Mouse (Mus musculus): ENCODE data around the gene Als2cr12.
"Not testable (repeated sequence)": the region's sequence is repeated elsewhere in the genome, so short reads cannot be mapped to it uniquely, and the experiment has no call there.

Gene Als2cr12

GRCm38 (mm10) chr1:58695810-58696209 lies at the start of gene Als2cr12:
TSS of gene Als2cr12 (minus strand) at chr1:58695989.
- not testable (repeated sequence) for DNase-seq (ENCODE audit: low spot score)

DNA sequence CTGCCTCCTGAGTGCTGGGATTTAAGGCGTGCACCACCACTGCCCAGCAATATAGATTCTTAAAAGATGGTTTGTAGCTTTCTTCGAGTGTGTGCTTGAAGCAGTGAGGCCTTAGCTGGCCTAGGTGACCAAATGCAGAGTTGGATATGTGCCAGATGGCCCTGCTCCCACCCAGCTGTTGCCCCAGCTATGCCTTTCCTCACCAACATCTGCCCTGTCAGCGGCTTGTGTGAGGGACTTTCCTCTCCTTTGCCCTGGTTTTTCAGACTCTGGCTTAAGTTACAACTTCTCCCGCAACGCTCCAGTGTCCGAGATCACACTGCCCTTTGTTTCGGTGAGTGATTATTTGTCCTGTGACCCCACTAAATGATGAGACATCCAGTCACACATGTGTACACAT lies 48.9 kb upstream of the Als2cr12 start:
- no peak for DNase-seq (ENCODE audit: low spot score)

DNA sequence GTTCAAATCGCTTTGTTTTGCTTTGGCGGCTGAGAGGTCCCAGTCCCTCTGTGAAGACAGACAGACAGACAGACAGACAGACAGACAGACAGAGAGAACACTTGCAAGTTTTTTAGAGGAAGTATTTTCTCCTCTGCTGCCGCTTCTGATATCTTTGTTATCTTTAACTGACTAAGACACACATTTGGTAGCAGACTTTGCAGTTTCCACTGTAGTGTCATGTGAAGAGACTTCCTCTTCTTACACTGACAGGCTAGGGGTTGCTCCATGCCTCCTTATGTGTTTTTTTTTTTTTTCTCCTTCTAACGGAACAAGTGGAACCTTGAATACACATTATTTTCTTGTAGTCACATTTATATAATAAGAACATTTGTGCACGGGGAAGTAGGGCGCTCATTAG lies 47.5 kb upstream of the Als2cr12 start:
- DNase-seq (ENCODE audit: low spot score): no peak

DNA sequence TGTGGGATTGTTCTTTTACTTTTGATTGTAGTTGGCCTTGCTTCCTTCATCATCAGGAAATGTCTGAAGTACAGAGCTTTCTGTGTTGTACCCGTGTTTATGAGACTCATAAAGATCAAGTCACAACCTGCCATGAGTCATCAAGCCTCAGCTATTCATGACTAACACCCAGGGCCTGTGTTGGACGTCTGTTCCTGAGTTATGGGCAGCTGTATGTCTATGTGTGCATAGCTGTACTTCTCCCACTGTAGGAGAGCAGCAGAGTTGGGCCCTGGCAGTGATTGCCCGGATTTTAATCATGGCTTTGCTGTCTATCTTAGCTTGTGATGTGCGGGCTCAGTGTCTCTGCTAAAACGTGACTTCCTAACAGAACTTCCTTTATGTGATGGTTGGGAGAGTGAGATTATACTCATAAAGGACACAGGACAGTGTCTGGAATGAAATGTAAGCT lies 46.8 kb upstream of the Als2cr12 start:
- no peak for DNase-seq (ENCODE audit: low spot score)

DNA sequence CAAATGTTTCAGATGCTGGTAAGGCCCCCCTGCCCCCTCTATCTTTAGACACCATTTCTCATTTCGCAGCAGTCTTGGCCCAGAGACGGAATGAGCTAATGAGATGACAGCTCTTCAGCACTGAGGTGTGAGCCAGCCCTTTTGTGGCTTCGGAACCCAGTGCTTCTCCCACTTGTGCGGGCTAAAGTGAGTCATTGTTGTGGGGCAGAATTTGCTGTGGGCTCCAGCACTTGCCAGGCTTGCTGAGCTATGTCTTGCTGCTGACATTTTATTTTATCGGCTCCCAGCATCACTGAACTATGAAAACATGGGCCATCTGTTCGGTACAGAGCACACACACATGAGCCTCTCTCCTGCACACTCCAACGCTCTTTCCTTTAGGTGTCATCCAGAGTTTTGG lies 43.7 kb upstream of the Als2cr12 start:
- DNase-seq (ENCODE audit: low spot score): no peak

DNA sequence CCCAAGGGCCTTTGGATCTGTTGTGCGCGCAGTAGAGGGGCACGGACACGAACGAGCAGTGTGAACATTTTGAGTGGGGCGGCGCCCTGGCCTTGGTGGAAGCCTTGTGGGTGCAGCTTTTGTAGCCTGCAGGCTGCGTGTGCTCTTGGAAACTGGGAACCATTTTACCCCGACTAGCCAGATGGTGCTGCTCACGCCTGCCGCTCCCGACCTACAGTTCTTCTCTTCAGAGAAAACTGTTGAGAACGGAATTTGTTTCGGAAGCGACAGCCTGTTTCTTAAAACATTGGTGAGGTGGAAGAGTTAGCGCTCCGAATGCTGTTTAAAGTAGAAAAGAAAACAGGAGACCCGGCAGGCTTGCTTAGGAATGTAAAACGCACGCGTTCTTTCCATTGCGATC lies 41.2 kb upstream of the Als2cr12 start:
- DNase-seq (ENCODE audit: low spot score): no peak

- no peak for DNase-seq (ENCODE audit: low spot score)
Observed at GRCm38 (mm10) chr1:58735962-58736361, 40.2 kb upstream of the Als2cr12 start.

GRCm38 (mm10) chr1:58734043-58734920 lies 38.5 kb upstream of the Als2cr12 start:
- no peak for DNase-seq (ENCODE audit: low spot score)

GRCm38 (mm10) chr1:58733636-58734035 lies 37.8 kb upstream of the Als2cr12 start:
- DNase-seq (ENCODE audit: low spot score): no peak

- no peak for DNase-seq (ENCODE audit: low spot score)
Observed at GRCm38 (mm10) chr1:58728590-58728868, 32.7 kb upstream of the Als2cr12 start.

- no peak for DNase-seq (ENCODE audit: low spot score)
Observed at GRCm38 (mm10) chr1:58727747-58728589, 32.2 kb upstream of the Als2cr12 start.

DNA sequence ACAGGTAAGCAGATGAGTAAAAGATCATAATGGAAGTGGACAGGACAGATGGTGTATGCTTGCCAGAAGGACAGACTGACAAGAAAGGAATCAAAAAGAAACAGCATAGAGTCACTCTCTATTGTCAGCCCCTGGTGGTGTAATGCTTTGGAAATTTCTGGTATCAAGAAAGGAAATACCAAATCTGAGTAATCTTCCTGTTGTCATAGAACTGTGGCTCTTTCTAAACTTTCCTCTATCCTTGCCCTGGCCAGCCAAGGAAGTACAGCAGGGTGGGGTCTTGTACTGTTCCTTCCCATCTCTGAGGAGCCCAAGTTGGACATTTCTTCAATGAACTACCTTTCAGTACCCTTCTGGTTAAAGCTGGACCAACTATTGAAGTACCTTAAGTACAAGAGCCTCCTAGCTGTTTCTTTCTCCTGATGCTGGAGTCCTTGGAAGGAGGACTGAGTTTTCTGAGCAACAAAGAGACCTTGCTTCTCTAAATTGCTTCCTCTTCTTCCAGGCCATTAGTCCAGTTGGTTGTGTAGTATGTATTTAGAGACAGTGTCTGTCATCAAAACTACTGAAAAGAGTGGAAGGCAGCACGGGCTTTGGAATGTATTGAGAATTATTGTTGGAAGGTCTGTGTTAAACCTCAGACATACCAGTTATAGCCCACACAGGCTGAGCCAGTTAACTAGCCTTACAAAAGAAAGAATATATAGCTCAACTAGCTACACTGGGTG lies 31.4 kb upstream of the Als2cr12 start:
- DNase-seq (ENCODE audit: low spot score): no peak

GRCm38 (mm10) chr1:58725767-58726166 lies 30.0 kb upstream of the Als2cr12 start:
- DNase-seq (ENCODE audit: low spot score): no peak

DNA sequence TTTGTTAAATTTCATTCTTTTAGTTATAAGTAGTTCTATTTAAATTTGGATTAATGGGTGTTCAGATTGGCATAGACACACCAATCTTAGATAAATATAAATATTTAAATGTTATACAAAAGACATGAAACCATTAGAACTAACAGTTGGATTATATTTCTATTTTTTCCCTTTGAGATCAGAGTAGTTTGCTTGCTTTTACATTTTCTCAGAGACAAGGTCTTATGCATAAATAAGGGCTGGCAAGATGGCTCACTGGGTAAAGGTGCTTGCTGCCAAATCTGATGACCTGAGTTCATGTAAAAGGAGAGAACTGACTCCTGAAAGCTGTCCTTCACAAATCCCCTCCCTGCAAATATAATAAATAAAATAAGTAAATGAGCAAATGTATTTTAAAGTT lies 29.3 kb upstream of the Als2cr12 start:
- no peak for DNase-seq (ENCODE audit: low spot score)

DNA sequence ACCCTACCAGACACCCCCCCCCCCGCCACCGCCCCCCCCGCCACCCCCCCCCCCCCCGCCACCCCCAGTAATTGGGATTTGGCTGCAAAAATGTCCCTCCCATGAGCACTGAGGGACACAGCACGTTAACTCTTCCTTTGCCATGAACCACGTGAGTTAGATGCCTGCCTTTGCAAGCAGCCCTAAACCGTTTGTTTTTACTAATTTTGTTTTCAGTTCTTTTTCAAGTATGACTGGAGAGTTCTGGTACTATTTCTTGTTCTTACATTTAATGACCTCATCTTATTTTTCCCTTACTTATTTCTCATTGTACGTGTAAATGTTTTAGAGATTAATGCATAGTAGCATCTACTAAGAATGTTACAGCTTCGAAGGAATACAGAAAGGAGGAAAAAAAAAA lies 28.7 kb upstream of the Als2cr12 start:
- DNase-seq (ENCODE audit: low spot score): no peak

GRCm38 (mm10) chr1:58723809-58724405 lies 28.1 kb upstream of the Als2cr12 start:
- peak; percentile 16 for DNase-seq (ENCODE audit: low spot score)

- no peak for DNase-seq (ENCODE audit: low spot score)
Observed at GRCm38 (mm10) chr1:58723062-58723808, 27.4 kb upstream of the Als2cr12 start.

DNA sequence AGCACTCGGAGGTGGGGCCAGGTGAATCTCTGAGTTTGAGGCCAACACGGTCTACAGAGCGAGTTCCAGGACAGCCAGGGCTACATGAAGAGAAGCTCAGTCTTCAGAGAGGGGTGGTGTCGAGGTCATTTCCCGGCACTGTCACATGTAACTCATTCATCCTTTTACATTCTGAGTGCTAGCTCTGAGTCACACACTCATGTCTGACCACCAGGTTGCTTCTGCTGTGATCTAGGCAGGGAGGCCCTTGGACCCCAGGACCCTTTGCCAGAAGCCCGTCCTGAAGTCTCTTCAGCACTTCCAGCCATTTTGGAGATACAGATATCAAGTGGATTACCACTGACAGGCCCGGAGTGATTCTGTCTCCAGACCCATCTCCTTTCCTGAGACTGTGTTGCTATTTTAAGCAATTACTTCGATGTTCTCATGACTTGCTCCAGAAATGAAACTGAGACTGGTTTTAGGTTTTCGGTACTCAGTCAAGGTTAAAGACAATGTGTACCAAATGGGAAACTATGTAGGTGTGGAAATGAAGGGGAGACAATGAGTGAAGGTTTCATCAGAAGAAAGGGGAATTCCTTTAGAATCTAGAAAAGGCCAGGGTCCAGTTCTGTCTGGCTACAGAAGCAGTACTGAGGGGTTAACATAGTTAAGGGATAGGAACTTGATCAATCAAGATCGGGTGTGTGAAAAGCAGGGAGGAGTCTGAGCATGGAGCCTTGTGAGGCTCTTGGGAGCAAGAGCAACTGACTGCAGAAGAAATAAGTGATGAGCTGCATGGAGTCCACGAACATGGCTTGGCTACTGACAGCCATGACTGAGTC lies 26.5 kb upstream of the Als2cr12 start:
- no peak for DNase-seq (ENCODE audit: low spot score)

DNA sequence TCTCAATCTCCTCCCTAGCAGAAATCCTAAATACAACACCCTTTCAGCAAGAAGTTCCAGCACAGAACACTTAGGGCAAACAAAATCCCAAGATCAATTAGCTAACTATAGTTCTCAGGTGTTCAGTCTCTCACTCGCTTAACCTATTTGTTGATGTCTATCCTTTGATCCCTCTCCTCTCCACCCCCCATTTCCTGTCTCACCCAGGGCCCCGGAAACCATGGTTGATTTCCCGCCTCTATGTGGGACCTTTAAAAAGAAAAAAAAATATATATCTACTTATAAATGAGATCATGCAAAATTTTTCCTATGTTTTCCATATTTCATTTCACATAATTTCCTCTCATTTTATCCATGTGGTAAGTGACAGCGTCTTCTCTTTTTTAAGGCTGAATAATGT lies 25.2 kb upstream of the Als2cr12 start:
- no peak for DNase-seq (ENCODE audit: low spot score)

- DNase-seq (ENCODE audit: low spot score): no peak
Observed at GRCm38 (mm10) chr1:58720090-58720489, 24.3 kb upstream of the Als2cr12 start.

All from embryo, embryonic 10.5 days (tissue).